Mouse (Mus musculus): ENCODE measurements around the gene Tgfbi. TPM values are rescaled to one million over a fixed set of nuclear protein-coding genes. Genes with fewer than 3 reads are reported as not detected.

Tgfbi gene
- polyA plus RNA-seq (2017; shearing (Covaris generic)) = 0.93 TPM

GRCm38 (mm10) chr13:56609103-56609856 is at the start of gene Tgfbi:
Tgfbi (plus strand) TSS chr13:56609523.

Other genes with a start within 250 kb of the Tgfbi start
- gene Gm3045, start 182.9 kb upstream of the Tgfbi start, polyA plus RNA-seq (2017; shearing (Covaris generic)) = not detected
- gene Slc25a48, start 171.2 kb upstream of the Tgfbi start, polyA plus RNA-seq (2017; shearing (Covaris generic)) = not detected
- gene Il9, start 127.3 kb upstream of the Tgfbi start, polyA plus RNA-seq (2017; shearing (Covaris generic)) = not detected
- 1.3 TPM for gene Fbxl21, start 87.1 kb upstream of the Tgfbi start, polyA plus RNA-seq (2017; shearing (Covaris generic))
- gene Lect2, start 61.0 kb upstream of the Tgfbi start, polyA plus RNA-seq (2017; shearing (Covaris generic)) = not detected
- 15.5 TPM for gene Smad5, start 93.5 kb downstream of the Tgfbi start, polyA plus RNA-seq (2017; shearing (Covaris generic))
- not detected for gene Gm45623, start 144.3 kb downstream of the Tgfbi start, polyA plus RNA-seq (2017; shearing (Covaris generic))

Measured in CD4-positive, CD25-positive, alpha-beta regulatory T cell (primary cell).